In genomic region chr9:65018588-65019121, GRCm38 (mm10) we compare ENCODE assay signal across 9 mouse cellular contexts. TPM values are rescaled to one million over a fixed set of nuclear protein-coding genes. Genes with fewer than 3 reads are reported as not detected.
DNase-seq lines count a peak whose midpoint lies in the region; ATAC-seq and TF ChIP-seq lines count a peak whose summit lies in the region.
"Had no signal": no experiment of that assay in that cellular context is flagged by ENCODE, and none has a peak within 500 bp of the region (broad histone marks: within the 10 kb centered on the region; RNA-seq: fewer than 3 reads in every experiment).

No protein-coding gene starts in this region.

- no peak overlapping the region for H3K4me3 ChIP-seq in neural tube, embryonic 12.5 days
- peak overlapping the region; percentile 89 for H3K4me3 ChIP-seq in erythroblast, embryonic 14.5 days (replicated peaks)
- peak overlapping the region in 1 of 2 experiments; percentile 1; a peak in 1 of 4 replicates for H3K4me3 ChIP-seq in liver, embryonic 14.5 days (ENCODE audit: insufficient read depth in 1 of 2, low read depth in 2 of 2, low read length in 2 of 2)
- H3K4me3 ChIP-seq: heart, embryonic 15.5 days had no signal

- no peak overlapping the region for H3K27ac ChIP-seq in neural tube, embryonic 12.5 days
- peak overlapping the region; percentile 68 for H3K27ac ChIP-seq in liver, embryonic 14.5 days
- H3K27ac ChIP-seq: heart, embryonic 15.5 days had no signal

- H3K9me3 ChIP-seq in neural tube, embryonic 12.5 days, result no peaks in the 10 kb centered on the region
- no peaks in the 10 kb centered on the region for H3K9me3 ChIP-seq in erythroblast, embryonic 14.5 days (ENCODE audit: control insufficient read depth, low read length)
- H3K9me3 ChIP-seq in liver, embryonic 14.5 days (ENCODE audit: control insufficient read depth, low read length), result no peaks in the 10 kb centered on the region
- H3K9me3 ChIP-seq: heart, embryonic 15.5 days had no signal

- no peak for TF ChIP-seq CTCF in liver, embryonic 14.5 days (IDR thresholded peaks at IDR 0.05; ENCODE audit: low read depth)

- H3K9ac ChIP-seq in neural tube, embryonic 12.5 days, result no peak overlapping the region
- H3K9ac ChIP-seq in liver, embryonic 14.5 days (replicated peaks), result peak overlapping the region; percentile 51
- H3K9ac ChIP-seq: heart, embryonic 15.5 days had no signal

- 77% methylated on average over 3 of the region's 3 CpGs for WGBS in neural tube, embryonic 12.5 days
- WGBS in liver, embryonic 14.5 days (ENCODE audit: insufficient replicate concordance), result 42% methylated on average over 3 of the region's 3 CpGs

- peaks cover 48% of the 10 kb centered on the region for H3K4me1 ChIP-seq in neural tube, embryonic 12.5 days
- peaks cover 77% of the 10 kb centered on the region for H3K4me1 ChIP-seq in erythroblast, embryonic 14.5 days (ENCODE audit: control insufficient read depth)
- peaks cover 37 to 53% of the 10 kb centered on the region in 2 experiments for H3K4me1 ChIP-seq in liver, embryonic 14.5 days (replicated peaks; ENCODE audit: control insufficient read depth in 2 of 2, insufficient read depth in 2 of 2, low read length in 1 of 2)

- no peak for ATAC-seq in neural tube, embryonic 12.5 days (ENCODE audit: low FRiP score, low read depth)
- ATAC-seq in liver, embryonic 14.5 days (ENCODE audit: insufficient read depth), result 0 out of 2 replicates have a peak, but pooled peaks have one; percentile 5

- H3K27me3 ChIP-seq in neural tube, embryonic 12.5 days (replicated peaks), result no peaks in the 10 kb centered on the region
- H3K27me3 ChIP-seq in erythroblast, embryonic 14.5 days (ENCODE audit: control insufficient read depth), result no peaks in the 10 kb centered on the region
- H3K27me3 ChIP-seq in liver, embryonic 14.5 days (ENCODE audit: control insufficient read depth, insufficient read depth, low read length), result no peaks in the 10 kb centered on the region
- H3K27me3 ChIP-seq: heart, embryonic 15.5 days had no signal

- TF ChIP-seq EP300 in liver, embryonic 14.5 days (IDR thresholded peaks at IDR 0.05; ENCODE audit: low read depth), result no peak

- no peak for DNase-seq in neural tube, embryonic 10.5 days (ENCODE audit: extremely low spot score, low spot score)
- DNase-seq in liver, embryonic 14.5 days (ENCODE audit: low read depth in 3 of 3, low spot score in 3 of 3), result peak in 2 of 3 experiments; percentile 38 to 58
- no peak for DNase-seq in urinary bladder, adult 18-20 months (ENCODE audit: low spot score in 2 of 2)
- no peak for DNase-seq in retina, embryonic 14.5 days (ENCODE audit: low spot score)
- DNase-seq in kidney, postnatal 36 days, result no peak
- DNase-seq: kidney, postnatal 25 days had no signal

- peak overlapping the region; percentile 83; the same call in 1 of the 2 replicates for H3K4me2 ChIP-seq in neural tube, embryonic 12.5 days (replicated peaks)
- peak overlapping the region; percentile 97 for H3K4me2 ChIP-seq in liver, embryonic 14.5 days (ENCODE audit: low read depth)

- no peaks in the 10 kb centered on the region for H3K36me3 ChIP-seq in neural tube, embryonic 12.5 days
- peaks cover 22% of the 10 kb centered on the region for H3K36me3 ChIP-seq in erythroblast, embryonic 14.5 days (ENCODE audit: control insufficient read depth)
- H3K36me3 ChIP-seq in liver, embryonic 14.5 days (replicated peaks; ENCODE audit: control insufficient read depth, insufficient read depth, low read depth), result no peaks in the 10 kb centered on the region
- H3K36me3 ChIP-seq: heart, embryonic 15.5 days had no signal

RNA-seq across cellular contexts. Expression of gene Hacd3, which starts 2.8 kb away (rescaled TPM):
- 165 and 166 TPM in 2 replicates for polyA plus RNA-seq in neural tube, embryonic 12.5 days (2016; fragmentation: Nextera tagmentation; extraction: Ambion mirVana)
- polyA plus RNA-seq in erythroblast, embryonic 14.5 days (2012), result 0.22 and 0.27 TPM in 2 replicates
- polyA plus RNA-seq in liver, embryonic 14.5 days (2012; rRNA removed), result 17.9 and 22.9 TPM in 2 replicates
- 19.6 and 22.9 TPM in 2 replicates for polyA plus RNA-seq in liver, embryonic 14.5 days (2014; fragmentation: Nextera tagmentation; extraction: Ambion mirVana)

RNA-seq across cellular contexts. Expression of gene Dpp8, which starts 13.6 kb away (rescaled TPM):
- polyA plus RNA-seq in neural tube, embryonic 12.5 days (2016; fragmentation: Nextera tagmentation; extraction: Ambion mirVana), result 48.9 and 53.5 TPM in 2 replicates
- 0.33 and 0.43 TPM in 2 replicates for polyA plus RNA-seq in erythroblast, embryonic 14.5 days (2012)
- polyA plus RNA-seq in liver, embryonic 14.5 days (2012; rRNA removed), result 16.8 and 18.5 TPM in 2 replicates
- polyA plus RNA-seq in liver, embryonic 14.5 days (2014; fragmentation: Nextera tagmentation; extraction: Ambion mirVana), result 11.7 and 13.6 TPM in 2 replicates

RNA-seq across cellular contexts. Expression of gene Ints14, which starts 58.0 kb away (rescaled TPM):
- 55.1 and 61.6 TPM in 2 replicates for polyA plus RNA-seq in neural tube, embryonic 12.5 days (2016; fragmentation: Nextera tagmentation; extraction: Ambion mirVana)
- polyA plus RNA-seq in erythroblast, embryonic 14.5 days (2012), result 3.3 and 3.8 TPM in 2 replicates
- polyA plus RNA-seq in liver, embryonic 14.5 days (2012; rRNA removed), result 13.7 and 14.8 TPM in 2 replicates
- polyA plus RNA-seq in liver, embryonic 14.5 days (2014; fragmentation: Nextera tagmentation; extraction: Ambion mirVana), result 23.3 and 28.1 TPM in 2 replicates

Comparison
In these comparisons a context has a peak if more than half of its experiments do, and no peak if none do; other contexts are left out.
1. DNase-seq: peak in liver, embryonic 14.5 days (2 of 3); none in neural tube, embryonic 10.5 days (single experiment), urinary bladder, adult 18-20 months (0 of 2), retina, embryonic 14.5 days (single experiment) and kidney, postnatal 36 days (0 of 2).
2. RNA of gene Hacd3, which starts 2.8 kb away (polyA plus RNA-seq): 165 to 166 TPM in neural tube, embryonic 12.5 days and 17.9 to 22.9 TPM in liver, embryonic 14.5 days; 0.22 to 0.27 TPM in erythroblast, embryonic 14.5 days; every median in the first group is over 10 times any median in the second.